Mouse (Mus musculus) cerebellum, adult 2 months (tissue): ENCODE data around the gene Fam78a.

Experiments used
- CTCF ChIP-seq: fragments of 200-500 bp; IDR thresholded peaks from 2 replicates; pipeline ENCODE4 v1.5.1; 2011; ENCODE audit warnings: low read depth, mild to moderate bottlenecking, control low read depth, low read length, moderate library complexity, borderline replicate concordance; ENCODE audit not compliant: insufficient read depth
- POLR2A ChIP-seq: fragments of 200-500 bp; IDR thresholded peaks from 2 replicates; pipeline ENCODE4 v1.6.1; 2011; ENCODE audit warnings: low read length, control low read depth, borderline replicate concordance; ENCODE audit not compliant: insufficient read depth

GRCm38 (mm10) chr2:32087606-32088005, 2.9 kb upstream of the Fam78a start:
- TF ChIP-seq CTCF (no peak), POLR2A (no peak)
